Mouse (Mus musculus): ENCODE results near the gene Uckl1.

Gene Uckl1

DNA sequence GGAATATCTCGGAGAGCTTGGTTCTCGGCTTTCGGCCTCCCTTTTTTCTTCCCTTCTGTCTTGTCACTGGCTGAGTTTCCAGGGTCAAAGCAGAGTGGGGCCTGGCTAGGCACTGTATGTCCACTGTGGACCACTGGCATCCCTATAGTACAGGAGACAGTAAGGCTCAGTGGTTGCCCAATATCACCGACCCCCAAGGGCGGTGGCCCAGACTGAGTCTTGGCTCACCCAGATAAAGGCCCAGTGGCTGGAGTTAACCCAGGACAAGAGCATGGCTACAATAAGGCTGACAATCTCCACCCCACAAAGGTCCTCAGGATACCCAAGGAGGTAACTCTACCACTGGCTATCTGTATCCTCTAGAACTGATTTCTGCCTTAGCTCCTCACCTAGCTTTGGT, 5.8 kb upstream of the Uckl1 start:
- CTCF ChIA-PET: no interaction called here

DNA sequence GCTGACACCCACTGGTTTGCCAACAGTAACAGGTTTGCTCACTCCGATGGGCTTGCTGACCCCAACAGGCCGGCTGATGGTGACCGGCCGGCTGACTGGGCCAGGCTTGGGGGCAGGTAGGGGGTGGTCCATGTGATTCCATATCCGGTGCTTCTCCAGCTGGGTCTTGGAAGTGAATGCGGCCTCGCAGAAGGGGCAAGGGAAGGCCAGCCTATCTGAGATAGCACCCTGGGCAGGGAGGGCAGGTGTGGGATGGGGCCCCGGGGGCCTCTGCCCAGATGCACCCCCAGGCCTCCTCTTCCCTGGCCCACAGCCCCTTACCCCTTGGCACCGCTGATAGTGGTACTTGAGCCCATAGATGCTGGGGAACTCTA, 5.0 kb upstream of the Uckl1 start:
- CTCF ChIA-PET: no interaction called here

DNA sequence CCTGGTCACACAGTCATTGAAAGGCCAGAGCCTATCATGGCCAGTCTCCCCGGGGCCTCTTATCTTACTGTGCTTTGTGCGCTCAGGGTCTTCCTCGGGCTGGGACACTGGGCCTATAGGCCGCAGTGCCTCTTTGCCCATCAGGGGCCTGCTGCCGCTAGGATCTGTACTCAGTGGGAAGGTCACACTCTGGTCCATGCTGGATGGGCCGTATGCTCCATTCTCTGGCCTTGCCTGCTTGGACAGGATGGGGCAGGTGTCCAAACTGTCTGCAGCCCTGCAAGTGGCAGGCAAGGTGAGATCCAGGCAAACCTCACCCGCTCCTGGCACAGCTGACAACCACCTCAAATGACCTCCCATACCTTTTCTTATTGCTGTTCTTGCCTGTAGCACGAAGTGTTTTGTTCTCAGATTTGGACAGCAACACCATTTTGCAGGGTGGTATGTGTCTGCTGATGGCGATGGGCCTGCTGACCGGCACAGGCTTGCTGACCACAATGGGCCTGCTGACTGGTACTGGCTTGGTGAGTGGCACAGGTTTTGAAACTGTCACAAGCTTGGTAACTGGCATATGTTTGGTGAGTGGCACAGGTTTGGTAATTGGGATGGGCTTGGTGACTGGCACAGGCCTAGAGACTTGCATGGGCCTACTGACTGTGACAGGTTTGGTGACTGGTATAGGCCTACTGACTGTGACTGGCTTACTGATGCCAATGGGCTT, 4.5 kb upstream of the Uckl1 start:
- CTCF ChIA-PET: no interaction called here

- CTCF ChIA-PET: no interaction called here
Measured at GRCm38 (mm10) chr2:181588229-181588780, 3.6 kb upstream of the Uckl1 start.

DNA sequence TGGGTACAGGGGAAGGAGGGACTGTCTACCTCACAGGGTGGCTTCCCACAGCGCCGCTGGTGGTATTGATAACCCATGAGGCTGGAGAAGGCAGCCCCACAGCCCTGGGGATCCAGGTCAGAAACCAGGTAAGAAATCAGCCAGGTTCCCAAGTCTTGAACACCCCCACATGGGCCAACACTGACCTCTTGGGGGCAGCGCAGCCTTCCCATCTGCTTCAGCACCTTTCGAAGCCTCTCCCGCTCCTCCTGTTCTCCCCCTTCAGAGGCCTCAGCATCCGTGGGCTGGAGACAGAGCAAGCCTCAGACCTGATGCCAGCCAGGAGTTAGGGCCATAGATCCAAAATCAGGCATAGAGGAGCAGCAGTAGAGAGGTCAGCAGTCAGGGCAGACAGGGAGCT, 3.1 kb upstream of the Uckl1 start:
- CTCF ChIA-PET: no interaction called here

DNA sequence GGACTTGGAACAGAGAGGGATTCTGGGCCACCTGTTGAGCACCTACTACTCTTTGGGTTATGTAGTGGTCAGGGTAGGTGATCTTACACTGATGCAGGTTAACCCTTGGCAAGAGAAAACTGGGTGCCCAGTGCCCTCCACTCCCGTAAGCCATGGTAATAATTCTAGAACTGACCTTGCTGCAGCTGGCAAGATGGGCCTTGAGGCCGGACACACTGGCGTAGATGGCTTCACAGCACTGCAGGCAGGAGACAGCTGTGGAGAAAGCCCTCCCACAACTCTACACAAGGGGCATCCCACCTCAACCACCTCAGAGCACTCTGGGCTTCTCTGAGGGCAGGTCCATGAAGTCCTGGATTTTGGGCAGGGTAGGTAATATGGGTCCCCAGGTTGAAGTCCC, 1.4 kb upstream of the Uckl1 start:
- CTCF ChIA-PET: interaction anchor here (0.5 kb wide), 1 partner anchor 1503 kb away, joined by 26 read pairs; no protein-coding TSS in a partner anchor

- CTCF ChIA-PET: interaction anchor here (0.5 kb wide), 1 partner anchor 1502 kb away, joined by 26 read pairs; no protein-coding TSS in a partner anchor
Measured at GRCm38 (mm10) chr2:181585506-181585905, 814 bp upstream of the Uckl1 start.

GRCm38 (mm10) chr2:181583460-181584257, 1.0 kb downstream of the Uckl1 start:
- CTCF ChIA-PET: interaction anchor here (0.6 kb wide), 1 partner anchor 10 kb away, joined by 12 read pairs; no protein-coding TSS in a partner anchor

DNA sequence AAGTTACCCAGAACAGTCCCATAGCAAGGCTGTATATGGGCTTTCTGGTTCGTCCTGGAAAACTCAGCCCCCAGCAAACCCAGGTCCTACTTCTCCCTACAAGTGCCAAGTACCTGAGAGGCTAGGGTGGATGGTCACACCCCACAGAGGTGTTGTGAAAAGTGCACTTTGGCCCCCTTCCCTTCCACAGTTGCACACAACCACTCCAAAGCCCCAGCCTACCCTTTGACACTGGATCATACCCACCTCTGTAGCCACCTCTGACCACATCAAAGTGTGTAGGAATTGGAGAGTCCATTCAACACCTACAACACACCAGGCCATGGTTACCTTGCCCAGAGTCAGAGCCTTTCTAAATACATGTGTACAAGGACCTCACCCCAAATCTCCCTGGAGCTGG, 1.8 kb downstream of the Uckl1 start:
- CTCF ChIA-PET: no interaction called here

- CTCF ChIA-PET: interaction anchor here (0.8 kb wide), 1 partner anchor 9 kb away, joined by 3 read pairs; the partner anchor contains the start of gene Prpf6
Measured at GRCm38 (mm10) chr2:181582358-181582757, 2.3 kb downstream of the Uckl1 start.

DNA sequence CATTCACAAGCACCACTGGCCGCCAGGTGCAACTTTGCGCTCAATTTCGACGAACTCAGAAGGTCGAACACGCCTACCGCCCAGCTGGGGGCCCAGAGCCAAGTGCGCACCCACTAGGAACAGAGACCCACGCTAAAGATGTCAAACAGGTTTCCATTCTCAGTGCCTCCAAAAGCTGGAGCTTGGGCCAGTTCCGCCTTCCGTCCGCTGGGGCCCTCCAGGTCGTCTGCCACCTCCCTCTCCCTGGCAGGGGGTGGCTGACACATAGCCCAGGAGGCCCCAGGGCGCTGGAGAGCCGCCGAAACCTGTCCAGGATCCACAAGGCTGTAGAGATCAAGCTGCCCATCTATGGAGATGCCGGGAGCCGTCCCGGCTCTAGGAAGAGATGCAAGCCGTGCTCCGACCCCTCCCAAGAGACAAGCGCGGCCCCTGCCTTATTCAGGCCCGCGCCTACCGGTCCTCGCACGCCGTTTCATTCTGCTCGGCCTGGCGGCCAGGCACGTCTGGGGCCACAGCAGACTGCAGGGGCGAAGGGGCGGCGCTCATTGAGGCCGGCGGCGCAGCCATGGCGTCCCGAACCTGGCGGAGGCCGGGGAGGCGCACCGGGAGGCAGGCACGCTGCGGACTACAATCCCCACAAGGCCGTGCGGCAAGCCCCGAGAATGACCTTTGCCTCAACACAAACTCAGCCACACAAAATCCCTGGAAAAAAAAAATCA, 3.1 kb downstream of the Uckl1 start:
- CTCF ChIA-PET: interaction anchor here (0.8 kb wide), 1 partner anchor 10 kb away, joined by 3 read pairs; the partner anchor contains the start of gene Prpf6

- CTCF ChIA-PET: interaction anchor here (0.8 kb wide), 1 partner anchor 19 kb away, joined by 5 read pairs; no protein-coding TSS in a partner anchor
Measured at GRCm38 (mm10) chr2:181581016-181581401, 3.7 kb downstream of the Uckl1 start.

GRCm38 (mm10) chr2:181580131-181580772, 4.4 kb downstream of the Uckl1 start:
- CTCF ChIA-PET: interaction anchor here (0.6 to 0.8 kb wide), 2 partner anchors 19 to 46 kb away, joined by 4 to 5 read pairs; no protein-coding TSS in a partner anchor

GRCm38 (mm10) chr2:181579681-181580080, 5.0 kb downstream of the Uckl1 start:
- CTCF ChIA-PET: interaction anchor here (0.6 kb wide), 1 partner anchor 46 kb away, joined by 4 read pairs; no protein-coding TSS in a partner anchor

DNA sequence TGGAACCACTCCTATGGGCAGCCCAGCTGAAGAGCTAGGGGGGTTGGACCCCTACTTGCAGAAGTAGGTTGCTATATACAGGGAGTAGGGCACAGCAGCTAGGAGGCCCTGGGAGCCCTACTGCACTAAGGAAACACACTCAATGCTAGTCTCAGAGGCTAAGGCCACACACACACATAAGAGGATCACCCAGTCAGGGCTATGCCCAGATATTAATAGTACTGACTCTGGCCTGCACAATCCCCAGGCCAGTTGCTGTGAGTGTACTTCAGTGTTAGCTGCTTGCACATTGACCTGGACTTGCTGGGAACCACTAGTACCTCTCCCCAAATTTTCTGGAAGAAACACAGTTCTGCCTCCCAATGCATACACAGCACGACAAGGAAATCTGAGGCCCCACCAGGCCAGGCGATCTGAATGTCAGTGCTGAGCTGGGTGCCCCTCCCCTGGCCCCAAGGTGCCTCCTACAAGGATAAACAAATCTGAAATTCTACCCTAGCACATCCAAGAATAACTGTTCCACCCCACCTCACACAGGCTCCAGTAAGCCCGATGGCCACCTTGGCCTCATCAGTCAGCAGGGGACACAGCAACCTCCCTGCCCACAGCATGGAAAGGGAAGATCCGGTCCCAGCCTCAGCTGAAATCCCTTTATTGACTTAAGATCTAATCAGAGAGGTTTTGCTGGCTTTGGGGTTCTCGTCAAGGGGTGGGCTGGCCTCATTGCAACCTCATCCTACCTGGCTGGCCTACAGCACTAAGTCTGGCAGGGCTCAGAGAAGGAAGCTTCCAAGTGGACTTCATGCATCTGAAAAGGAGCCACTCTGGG, 5.7 kb downstream of the Uckl1 start:
- CTCF ChIA-PET: no interaction called here

DNA sequence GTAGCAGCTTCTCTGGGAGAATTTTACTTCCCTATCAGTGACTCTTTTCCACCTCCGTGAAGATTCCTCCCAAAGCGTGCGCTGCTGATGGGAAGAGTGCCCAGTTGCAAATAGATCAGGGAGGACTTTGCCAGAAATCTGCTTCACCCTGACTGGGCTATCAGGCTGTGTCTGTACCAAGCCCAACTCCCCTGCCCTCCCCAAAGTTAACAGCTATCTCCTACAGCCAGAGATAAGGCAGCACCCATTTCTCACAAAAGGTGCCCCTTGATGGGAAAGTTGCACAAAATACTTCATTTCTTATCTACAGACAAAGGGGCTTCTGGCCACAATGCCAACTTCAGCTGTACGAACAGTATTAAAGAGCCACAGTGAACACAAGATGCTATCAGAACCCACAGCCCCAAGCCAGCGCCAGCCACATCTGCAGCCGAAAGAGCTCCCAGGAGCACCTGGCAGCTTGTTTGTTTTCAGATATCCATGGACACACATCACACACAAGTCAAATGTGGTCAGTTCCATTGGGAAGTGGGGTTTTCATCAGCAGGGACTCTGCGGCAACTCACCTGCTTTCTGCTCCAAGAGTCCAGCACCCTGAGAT, 6.6 kb downstream of the Uckl1 start:
- CTCF ChIA-PET: interaction anchor here (0.6 kb wide), 1 partner anchor 40 kb away, joined by 3 read pairs; no protein-coding TSS in a partner anchor

DNA sequence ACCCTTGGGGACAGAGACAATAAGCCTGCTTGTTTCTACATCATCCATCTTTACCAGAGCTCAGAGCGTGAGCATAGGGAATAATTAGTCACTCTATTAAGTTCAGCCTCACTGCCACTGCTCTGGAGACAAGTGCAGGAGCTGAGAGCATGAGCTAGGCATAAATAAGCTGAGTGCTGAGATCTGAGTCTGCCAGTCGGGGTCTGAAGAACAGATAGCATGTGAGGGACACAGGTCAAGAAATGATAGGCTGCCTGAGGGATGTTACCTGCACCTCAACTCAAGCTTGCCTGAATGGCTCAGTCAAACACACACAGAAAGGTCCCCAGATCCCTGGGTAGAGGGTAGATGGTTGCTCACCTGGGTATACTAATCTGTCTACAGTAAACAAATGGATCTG, 7.6 kb downstream of the Uckl1 start:
- CTCF ChIA-PET: interaction anchor here (0.6 kb wide), 1 partner anchor 40 kb away, joined by 5 read pairs; no protein-coding TSS in a partner anchor

DNA sequence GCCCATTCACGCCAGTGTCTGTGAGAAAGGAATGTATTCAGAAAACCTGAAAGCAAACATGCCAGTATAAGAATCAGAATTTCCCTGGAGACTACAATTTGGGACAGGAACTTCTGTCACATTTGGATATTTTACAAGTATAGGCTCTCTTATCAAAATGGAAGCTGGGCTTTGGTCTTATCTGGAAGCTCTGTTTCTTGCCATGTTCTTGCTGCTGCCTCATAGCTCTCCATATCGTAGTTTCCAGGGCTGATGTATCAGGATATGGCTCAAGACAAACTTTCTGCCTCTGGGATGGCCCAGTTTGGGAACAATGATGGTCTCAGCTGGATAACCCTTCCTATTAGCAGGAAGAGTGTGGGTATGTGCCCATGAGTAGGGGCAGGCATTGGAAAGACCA, 8.1 kb downstream of the Uckl1 start:
- CTCF ChIA-PET: no interaction called here

- CTCF ChIA-PET: no interaction called here
Measured at GRCm38 (mm10) chr2:181574921-181575545, 9.7 kb downstream of the Uckl1 start.

Measured in spleen, embryonic (tissue).